Mouse (Mus musculus) left cerebral cortex, adult 18-20 months (tissue): Measurements from ENCODE around the gene Sdc4. TPM values are rescaled to one million over a fixed set of nuclear protein-coding genes. Genes with fewer than 3 reads are reported as not detected.

Experiments used
- DNase-seq, 2 experiments: peaks; one replicate each; pipeline ENCODE4 v3.0.0; 2021 to 2022; ENCODE audit warnings: low spot score in 2 of 2, mixed read lengths in 1 of 2
- long read RNA-seq, 2 experiments: library from polyadenylated mRNA; stranded (forward); transcript quantifications; one replicate each; pipeline ENCODE4 v2.0.0; 2021
- total RNA-seq, 2 experiments: library from RNA; stranded (reverse); gene quantifications; 2 replicates each; pipeline ENCODE4 v1.2.3; 2021

Sdc4 gene
- total RNA-seq, result 10 to 100 TPM; 72.7 to 80.1 TPM
- long read RNA-seq, experiment 1, transcript Sdc4-201 (5 exons, 2,458 nt), result major isoform, 8 of 13 reads
- long read RNA-seq, experiment 1, partial matches to known transcripts, result 0 of 13 reads
- long read RNA-seq, experiment 1, other reads (novel, unspliced or antisense), result 5 of 13 reads
- long read RNA-seq, experiment 2, partial matches to known transcripts, result 0 of 6 reads
- long read RNA-seq, experiment 2, other reads (novel, unspliced or antisense), result 3 of 6 reads

DNA sequence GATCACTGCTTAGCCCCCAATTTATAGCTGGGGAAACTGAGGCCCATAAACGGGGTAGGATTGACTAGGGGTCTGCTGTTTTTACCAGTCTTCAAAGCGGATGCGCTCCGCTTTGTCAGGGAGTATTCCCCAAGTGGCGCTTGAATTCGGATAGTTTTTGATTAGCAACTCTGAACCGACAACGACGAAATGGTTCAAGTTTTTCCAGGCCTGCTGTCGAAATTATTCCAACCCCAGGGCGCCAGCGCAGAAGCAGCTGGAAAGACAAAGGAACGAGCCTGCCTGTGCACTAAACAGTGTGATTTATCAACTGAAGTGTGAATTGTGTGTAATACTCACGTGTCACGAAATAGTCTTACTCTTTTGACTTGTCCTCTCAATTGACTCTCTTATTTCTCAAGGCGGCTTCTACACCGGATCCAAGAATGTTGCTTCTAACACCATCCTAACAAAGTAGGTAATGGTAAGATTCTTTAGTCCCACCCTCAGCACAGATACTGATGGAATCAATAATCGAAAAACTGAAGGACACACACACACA is at the start of gene Sdc4:
Gene Sdc4, minus strand, starts transcription at position 428 of the 541 bp plus-strand sequence.
- no peak for DNase-seq

- DNase-seq, result peak; percentile 50 to 59
Observed at GRCm38 (mm10) chr2:164487812-164488211, 44.1 kb upstream of the Sdc4 start.

GRCm38 (mm10) chr2:164487115-164487527 is 43.4 kb upstream of the Sdc4 start:
- DNase-seq, result peak in 1 of 2 experiments; percentile 18

GRCm38 (mm10) chr2:164486258-164487114 is 42.8 kb upstream of the Sdc4 start:
- DNase-seq, result peak; percentile 77 to 90

DNA sequence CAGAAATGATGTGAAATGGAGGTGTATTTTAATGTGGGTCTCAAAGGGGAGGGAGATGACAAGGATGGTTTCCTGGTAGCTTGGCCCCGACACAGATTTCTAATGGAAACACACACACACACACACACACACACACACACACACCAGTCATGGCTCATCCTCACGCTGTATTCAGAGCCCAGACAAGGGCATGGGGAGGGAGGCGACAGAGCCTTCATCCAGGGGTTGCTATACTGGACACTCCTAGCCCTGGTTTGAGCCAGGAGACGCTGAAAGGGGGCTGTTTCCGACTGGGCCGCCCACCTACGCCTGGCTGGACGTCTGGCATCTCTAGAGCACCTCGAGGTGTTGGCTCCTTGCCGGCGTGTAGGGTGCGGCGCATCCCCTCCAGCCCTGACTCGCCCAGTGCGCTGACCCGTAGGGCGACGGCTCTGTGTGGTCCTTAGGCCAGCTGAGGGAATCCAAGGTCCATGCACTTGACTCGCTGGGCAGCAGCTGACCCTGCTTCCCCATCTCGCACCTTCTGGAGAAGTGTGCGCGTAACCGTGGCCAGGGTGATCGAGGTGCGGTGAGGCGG is 42.1 kb upstream of the Sdc4 start, which contains the start of gene Dbndd2:
Gene Dbndd2, plus strand, starts transcription at position 426 of the 577 bp plus-strand sequence.
- DNase-seq, result peak in 1 of 2 experiments; percentile 25

- DNase-seq, result no peak
Observed at GRCm38 (mm10) chr2:164473624-164474023, 29.9 kb upstream of the Sdc4 start, which contains the start of gene Trp53tg5. Gene Trp53tg5 (minus strand): TSS chr2:164473724.

DNA sequence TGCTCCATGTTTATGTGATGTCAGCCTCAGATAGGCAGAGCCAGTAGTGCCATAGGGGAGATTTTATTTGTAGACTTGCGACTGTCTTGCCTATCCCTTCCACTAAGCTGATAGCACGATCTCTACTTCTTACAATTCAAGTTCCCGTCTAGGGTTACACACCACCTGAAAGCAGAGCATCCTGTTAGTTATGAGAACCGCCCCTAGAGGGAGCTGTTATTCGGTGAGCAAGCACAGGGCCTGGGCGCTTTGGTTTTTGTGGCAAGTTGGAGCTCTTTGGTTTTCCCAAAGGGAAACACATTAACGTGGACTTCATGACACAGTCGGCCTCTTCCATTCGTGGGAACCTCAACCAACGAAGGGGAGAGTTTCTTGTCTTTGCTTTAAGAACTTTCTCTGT is 26.6 kb upstream of the Sdc4 start:
- peak; percentile 35 to 59 for DNase-seq

GRCm38 (mm10) chr2:164466787-164467186 is 23.1 kb upstream of the Sdc4 start:
- no peak for DNase-seq

- DNase-seq, result no peak
Observed at GRCm38 (mm10) chr2:164465161-164465560, 21.5 kb upstream of the Sdc4 start.

- peak; percentile 97 for DNase-seq
Observed at GRCm38 (mm10) chr2:164460745-164461551, 17.3 kb upstream of the Sdc4 start, which contains the start of gene Gm20458. Gene Gm20458 (plus strand): TSS chr2:164460967.

DNA sequence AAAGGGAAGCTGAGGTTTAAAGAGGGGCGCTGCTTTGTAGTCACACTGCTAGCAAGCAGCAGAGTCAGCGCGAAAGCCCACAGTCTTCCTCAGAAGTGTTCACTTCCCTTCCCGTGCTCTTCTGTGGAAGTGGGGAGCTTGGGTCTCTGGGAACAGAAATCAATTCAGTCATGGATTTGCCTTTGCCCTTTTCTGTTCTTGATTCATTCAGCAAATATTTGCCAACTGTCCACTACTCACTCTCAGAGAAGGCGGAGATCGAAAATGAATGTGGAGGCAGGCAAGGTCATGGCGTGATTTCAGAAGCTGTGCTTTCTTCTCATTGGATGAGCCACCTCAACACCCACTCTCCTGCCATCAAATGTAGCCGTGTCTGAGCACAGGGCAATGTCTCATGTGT is 14.8 kb upstream of the Sdc4 start:
- DNase-seq, result no peak

DNA sequence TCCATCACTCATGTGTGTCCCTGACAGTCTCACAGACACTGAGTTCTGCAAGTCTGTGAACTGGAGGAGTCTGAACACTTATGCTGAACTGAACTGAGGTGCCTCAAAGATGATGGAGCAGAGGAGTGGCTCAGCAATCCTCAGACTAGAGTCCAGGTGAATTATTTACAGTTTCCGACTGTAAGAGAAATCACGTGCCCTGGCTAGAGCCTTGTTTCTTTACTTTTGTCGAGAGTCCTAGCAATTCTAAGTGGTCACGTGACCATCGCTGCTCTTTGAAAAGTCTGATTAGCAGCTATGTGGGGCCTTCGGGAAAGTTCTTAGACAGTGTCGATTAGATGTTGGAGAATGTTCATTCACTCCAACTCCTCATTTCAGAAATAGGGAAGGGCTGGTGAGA is 14.3 kb upstream of the Sdc4 start:
- DNase-seq, result no peak

- DNase-seq, result peak in 1 of 2 experiments; percentile 31
Observed at GRCm38 (mm10) chr2:164456864-164457300, 13.2 kb upstream of the Sdc4 start, which contains the start of gene Sys1. Gene Sys1 (plus strand): TSS chr2:164456964.

DNA sequence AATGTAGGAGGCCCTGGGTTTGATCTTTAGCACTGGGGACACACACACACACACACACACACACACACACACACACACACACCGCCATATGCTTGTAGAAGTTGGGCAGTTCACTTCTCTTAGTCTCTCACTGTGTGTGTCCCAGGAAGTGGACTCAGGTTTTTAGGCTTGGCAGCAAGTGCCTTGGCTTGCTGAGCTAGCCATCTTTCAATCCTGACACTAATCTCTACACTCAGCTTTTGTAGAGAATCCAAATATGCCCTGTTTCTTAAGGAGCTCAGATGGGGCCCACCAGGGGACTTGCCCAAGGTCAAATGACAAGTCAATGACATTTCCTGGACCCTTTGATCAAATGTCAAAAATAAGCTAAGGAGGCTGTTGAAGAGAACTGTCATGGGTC is 12.7 kb upstream of the Sdc4 start:
- DNase-seq, result no peak

DNA sequence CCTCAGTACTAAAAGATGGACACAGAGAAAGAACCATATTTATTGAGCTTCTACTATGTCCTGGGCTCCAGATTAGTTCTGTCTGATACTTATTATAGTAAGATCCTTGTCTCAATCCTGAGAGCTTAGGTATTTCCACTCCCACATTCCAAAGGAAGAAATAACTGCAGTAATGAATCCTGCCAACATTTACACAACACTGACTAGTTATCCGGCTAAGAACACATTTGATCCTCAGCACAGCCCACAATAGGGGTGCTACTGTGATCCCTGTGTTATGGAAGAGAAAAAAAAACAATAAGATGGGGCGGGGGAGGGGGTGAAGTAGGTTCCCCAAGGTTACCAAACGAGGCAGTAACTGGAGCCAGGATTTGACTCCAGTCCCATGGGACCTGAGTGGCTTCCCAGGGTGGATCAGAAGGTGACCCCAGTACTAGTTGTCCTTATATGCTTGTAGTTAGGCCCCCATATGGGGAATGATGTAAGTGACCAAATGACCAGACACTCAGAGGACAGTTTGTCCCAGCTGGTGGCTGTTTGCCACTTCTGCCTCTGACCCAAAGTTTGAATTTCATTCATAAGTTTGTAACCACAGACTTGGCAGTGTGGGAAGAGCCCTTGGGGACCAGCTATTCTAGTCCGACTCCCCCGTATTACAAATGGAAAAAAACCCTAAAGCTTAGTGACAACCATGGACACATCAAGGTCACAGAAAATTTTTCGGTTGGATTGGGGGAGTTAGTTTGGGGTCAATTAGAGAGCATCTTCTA is 11.9 kb upstream of the Sdc4 start:
- DNase-seq, result no peak

GRCm38 (mm10) chr2:164454846-164455245 is 11.2 kb upstream of the Sdc4 start:
- peak; percentile 89 to 91 for DNase-seq

GRCm38 (mm10) chr2:164453887-164454500 is 10.3 kb upstream of the Sdc4 start:
- no peak for DNase-seq

DNA sequence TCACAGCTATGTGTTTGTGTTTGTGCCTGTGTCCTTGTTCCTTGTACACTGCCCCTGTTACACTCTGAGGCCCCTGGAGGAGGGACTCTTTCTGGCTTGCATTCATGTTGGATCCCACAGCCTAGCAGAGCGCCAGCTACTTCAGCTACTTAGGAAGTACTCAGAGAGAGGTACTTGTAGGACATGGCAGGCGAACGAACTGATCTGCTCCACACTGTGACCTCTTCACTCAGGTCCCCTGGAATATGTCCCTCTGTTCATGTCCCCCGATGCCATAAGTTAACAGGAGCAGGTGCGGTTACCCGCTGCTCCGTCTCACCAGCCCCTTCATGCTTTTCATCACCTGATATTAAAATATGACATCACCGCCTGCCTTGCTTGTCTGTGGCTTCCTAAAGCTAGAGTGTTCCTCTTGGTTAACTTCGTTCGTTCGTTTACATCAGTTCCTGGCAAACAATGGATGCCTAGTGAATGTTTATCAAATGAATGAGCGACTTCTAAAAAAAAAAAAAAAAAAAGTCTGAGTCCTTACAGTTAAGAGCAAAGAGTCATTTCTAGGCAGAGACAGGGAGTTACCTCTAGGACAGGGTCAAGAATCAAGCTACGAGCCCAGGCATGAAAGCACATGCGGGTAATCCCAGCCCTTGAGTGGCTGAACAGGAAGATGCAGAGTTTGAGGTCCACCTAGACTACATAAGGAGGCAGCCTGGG is 9.5 kb upstream of the Sdc4 start:
- no peak for DNase-seq
